Mouse (Mus musculus) urinary bladder, postnatal 10 days (tissue): ENCODE measurements around the gene Cacna1i.

Source experiments
- DNase-seq: peaks from one replicate; pipeline ENCODE4 v3.0.0; 2022; ENCODE audit warnings: low spot score

The Cacna1i gene

DNA sequence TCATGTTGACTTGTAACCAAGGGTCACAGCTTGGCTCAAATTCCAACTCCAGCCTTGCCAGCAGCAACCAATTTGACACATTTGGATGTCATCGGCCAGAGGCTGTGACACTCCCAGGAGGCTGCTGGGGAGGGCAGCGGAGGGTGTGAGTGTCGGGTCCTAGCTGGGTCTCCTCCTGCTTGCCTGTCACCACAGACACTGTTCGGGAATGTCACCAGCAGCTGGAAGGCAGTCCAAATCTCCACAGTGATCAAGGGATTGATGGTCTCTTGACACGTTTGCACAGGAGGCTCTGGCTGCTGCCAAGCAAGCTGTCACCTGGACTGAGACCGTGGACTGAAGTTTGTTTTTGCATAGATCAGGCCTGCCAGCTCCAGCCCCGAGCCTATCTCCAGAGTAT is 123.6 kb downstream of the Cacna1i start:
- no peak for DNase-seq

GRCm38 (mm10) chr15:80413070-80413469 is 126.0 kb downstream of the Cacna1i start:
- DNase-seq = no peak

GRCm38 (mm10) chr15:80413988-80414721 is 127.1 kb downstream of the Cacna1i start:
- DNase-seq = no peak

GRCm38 (mm10) chr15:80415132-80415531 is 128.1 kb downstream of the Cacna1i start:
- DNase-seq = no peak

- DNase-seq = no peak
Observed at GRCm38 (mm10) chr15:80417066-80417465, 130.0 kb downstream of the Cacna1i start.

DNA sequence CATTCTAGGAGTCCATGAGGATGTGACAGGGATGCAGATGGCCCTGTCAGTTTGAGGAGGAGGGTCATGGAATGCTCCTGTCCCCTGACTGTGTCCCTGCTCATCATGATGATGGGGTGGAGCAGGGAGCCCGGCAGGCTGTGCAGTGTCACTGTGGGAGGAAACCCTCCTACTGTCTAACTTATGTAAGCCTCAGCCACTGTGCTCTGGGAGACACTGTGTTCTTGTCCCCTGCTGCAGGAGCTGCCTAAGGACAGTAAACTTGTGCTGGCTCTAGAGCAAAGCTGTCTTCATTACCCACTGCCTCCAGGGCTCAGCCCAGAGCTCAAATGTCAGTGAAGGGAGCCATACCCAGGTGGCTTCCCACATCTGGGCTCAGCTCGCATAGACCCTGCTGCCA is 131.1 kb downstream of the Cacna1i start:
- no peak for DNase-seq

- no peak for DNase-seq
Observed at GRCm38 (mm10) chr15:80430324-80430723, 143.3 kb downstream of the Cacna1i start.

- DNase-seq = no peak
Observed at GRCm38 (mm10) chr15:80436961-80437360, 149.9 kb downstream of the Cacna1i start.

DNA sequence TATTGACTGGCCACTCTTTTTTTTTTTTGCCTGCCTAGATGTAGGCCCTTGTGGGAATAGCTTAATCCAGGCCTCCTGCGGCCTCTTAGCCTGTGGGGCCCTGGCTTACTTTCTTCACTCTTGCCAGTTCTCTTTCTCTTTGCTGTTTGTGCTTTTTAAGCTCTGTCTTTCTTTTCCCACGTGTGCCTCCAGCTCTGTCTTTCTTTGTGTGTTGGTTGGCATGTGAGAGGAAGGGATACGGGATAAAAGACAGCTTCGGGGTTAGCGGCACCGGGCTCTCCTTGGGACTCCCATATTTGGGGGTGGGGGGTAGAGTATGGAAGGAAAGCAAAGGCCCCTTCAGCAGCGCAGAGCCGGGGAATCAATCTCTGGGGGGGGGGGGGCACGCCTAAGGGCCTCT is 151.0 kb downstream of the Cacna1i start:
- DNase-seq = no peak

- DNase-seq = no peak
Observed at GRCm38 (mm10) chr15:80438423-80438822, 151.4 kb downstream of the Cacna1i start.

GRCm38 (mm10) chr15:80440195-80440594 is 153.2 kb downstream of the Cacna1i start:
- no peak for DNase-seq

DNA sequence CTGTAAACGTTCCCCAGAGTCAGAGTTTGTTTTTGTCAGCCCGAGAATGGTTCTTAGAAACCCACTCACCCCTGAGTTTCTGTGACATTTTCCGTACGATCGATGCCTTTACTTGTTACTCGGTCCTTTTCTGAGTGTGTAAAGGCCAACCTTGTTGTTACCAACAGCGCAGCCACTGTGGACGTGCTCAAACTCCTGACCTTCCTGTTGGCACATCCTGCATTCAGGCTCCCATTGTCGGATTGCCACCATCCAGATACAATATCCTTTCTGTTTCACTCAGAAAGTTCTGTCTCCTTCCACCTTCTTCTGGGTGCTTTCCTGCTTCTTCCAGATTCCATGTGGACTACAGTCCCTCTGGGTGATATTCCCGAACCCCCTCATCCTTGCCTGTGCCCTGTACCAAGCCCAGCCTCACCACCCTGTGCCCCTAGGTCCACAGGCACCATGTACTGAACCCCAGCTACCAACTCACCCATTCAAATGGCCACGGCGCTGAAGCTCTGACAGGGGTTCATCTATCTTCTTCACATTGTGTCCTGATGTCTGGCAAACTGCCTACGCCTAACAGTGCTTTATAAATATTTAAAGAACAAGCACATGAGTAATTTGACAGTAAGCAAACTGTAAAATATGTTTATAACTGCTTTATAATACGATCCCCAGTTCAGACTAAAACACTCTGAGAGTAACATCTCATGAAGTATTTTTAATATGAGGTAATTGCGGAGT is 159.1 kb downstream of the Cacna1i start:
- DNase-seq = no peak
